Mouse (Mus musculus) stomach, adult 2 months (tissue): Measurements from ENCODE around the gene Kmt2a. TPM values are rescaled to one million over a fixed set of nuclear protein-coding genes. Genes with fewer than 3 reads are reported as not detected.

Experiments
- polyA plus RNA-seq: library from polyadenylated mRNA; depleted of rRNA; stranded (reverse); fragments of >200 nt; gene quantifications from 2 replicates; pipeline ENCODE4 v1.2.3, GENCODE M21; 2012; rRNA removed

Kmt2a gene
- 2.5 and 5.3 TPM in 2 replicates for polyA plus RNA-seq

GRCm38 (mm10) chr9:44881221-44881871 is at the start of gene Kmt2a:
Kmt2a (minus strand) TSS chr9:44881296.

GRCm38 (mm10) chr9:44920374-44921122 is 39.5 kb upstream of the Kmt2a start, which contains the start of gene Atp5l:
Atp5l (minus strand) TSS chr9:44920742.

GRCm38 (mm10) chr9:44802808-44803450 is 78.2 kb downstream of the Kmt2a start, which contains the start of gene Ttc36:
Ttc36 (minus strand) TSS chr9:44803072.

GRCm38 (mm10) chr9:44799102-44799957 is 81.8 kb downstream of the Kmt2a start, which contains the start of gene Tmem25:
Tmem25 (minus strand) TSS chr9:44799307.

GRCm38 (mm10) chr9:44767101-44768028 is 113.7 kb downstream of the Kmt2a start, which contains the start of the genes Arcn1 and Ift46:
Arcn1 (minus strand) TSS chr9:44767845.
Ift46 (plus strand) TSS chr9:44767908.

Other genes starting within 250 kb of the Kmt2a start
- gene Treh, start 208.1 kb downstream of the Kmt2a start, polyA plus RNA-seq = 0.10 TPM in 1 of 2 replicates, not detected in the other
- gene Phldb1, start 146.1 kb downstream of the Kmt2a start, polyA plus RNA-seq = 57.9 and 69.7 TPM in 2 replicates
- gene Arcn1, start 113.5 kb downstream of the Kmt2a start, polyA plus RNA-seq = 11.5 and 13.1 TPM in 2 replicates
- gene Ift46, start 113.4 kb downstream of the Kmt2a start, polyA plus RNA-seq = 11.3 and 12.1 TPM in 2 replicates
- 2.1 and 3.1 TPM in 2 replicates for gene Tmem25, start 82.0 kb downstream of the Kmt2a start, polyA plus RNA-seq
- 1.9 and 3.3 TPM in 2 replicates for gene Ttc36, start 78.2 kb downstream of the Kmt2a start, polyA plus RNA-seq
- 120 and 164 TPM in 2 replicates for gene Atp5l, start 39.4 kb upstream of the Kmt2a start, polyA plus RNA-seq
- 1.8 and 2.3 TPM in 2 replicates for gene Ube4a, start 84.3 kb upstream of the Kmt2a start, polyA plus RNA-seq
- gene Cd3g, start 99.1 kb upstream of the Kmt2a start, polyA plus RNA-seq = not detected in 2 replicates
- gene Cd3d, start 100.5 kb upstream of the Kmt2a start, polyA plus RNA-seq = not detected in 2 replicates
- gene Cd3e, start 128.3 kb upstream of the Kmt2a start, polyA plus RNA-seq = 0.09 and 0.13 TPM in 2 replicates
- 11.4 and 16.6 TPM in 2 replicates for gene Mpzl2, start 158.5 kb upstream of the Kmt2a start, polyA plus RNA-seq
- 3.1 and 3.7 TPM in 2 replicates for gene Mpzl3, start 173.9 kb upstream of the Kmt2a start, polyA plus RNA-seq
- 0.12 TPM in 1 of 2 replicates, not detected in the other for gene Jaml, start 197.9 kb upstream of the Kmt2a start, polyA plus RNA-seq
- gene Scn2b, start 236.5 kb upstream of the Kmt2a start, polyA plus RNA-seq = 0.19 TPM in 2 replicates